Mouse (Mus musculus): ENCODE measurements at regions not wholly inside any gene's neighbourhood (a gene's known extent, or its start where the extent isn't known, plus 50 kb on each side); places are given as distances from the start of the nearest gene placed in this dataset.

DNA sequence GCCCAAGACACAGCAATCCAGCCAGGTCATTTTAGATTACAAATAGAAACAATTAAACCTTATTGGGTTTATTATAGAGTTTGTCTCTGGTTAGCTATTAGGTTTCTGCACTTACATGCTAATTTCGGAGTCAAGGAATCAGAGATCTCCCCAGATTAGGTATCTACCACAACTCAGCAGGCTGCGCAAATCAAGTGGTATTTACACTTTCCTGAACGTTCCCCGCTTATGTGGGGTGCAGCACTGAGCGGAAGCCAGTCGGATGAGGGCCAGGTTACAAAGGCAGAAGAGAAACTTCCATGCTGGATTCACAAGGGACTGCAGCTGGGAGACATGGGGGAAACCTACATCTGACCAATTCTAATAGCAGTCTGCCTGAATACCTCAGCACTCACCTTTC, 198.6 kb upstream of the Six2 start:
- no peak for TF ChIP-seq CTCF (conservative IDR thresholded peaks at IDR 0.05; ENCODE audit: insufficient read depth, insufficient read length, low read depth, low read length)
- no peak for TF ChIP-seq POLR2A (IDR thresholded peaks at IDR 0.05; ENCODE audit: low read depth, low read length)
